Mouse (Mus musculus) kidney, embryonic 15.5 days (tissue): ENCODE measurements at regions not wholly inside any gene's neighbourhood (a gene's known extent, or its start where the extent isn't known, plus 50 kb on each side); places are given as distances from the start of the nearest gene placed in this dataset.

Experiments used
- ATAC-seq: fragments of 200-750 bp; cut with Nextera tagmentation; replicated peaks from 2 replicates; pipeline ENCODE4 v1.8.0; 2017; ENCODE audit warnings: moderate TSS enrichment; ENCODE audit not compliant: low FRiP score
- H3K27ac ChIP-seq: fragments of 300-500 bp; sonication (generic); 2 replicates; pipeline ENCODE4 v1.5.1; 2015; ENCODE audit warnings: mild to moderate bottlenecking, inconsistent platforms
- H3K27me3 ChIP-seq: fragments of 300-500 bp; sonication (generic); 2 replicates; pipeline ENCODE4 v1.6.1; 2015; ENCODE audit warnings: inconsistent platforms
- H3K36me3 ChIP-seq: fragments of 300-500 bp; sonication (generic); 2 replicates; pipeline ENCODE4 v1.6.1; 2015; ENCODE audit warnings: inconsistent platforms
- H3K4me1 ChIP-seq: fragments of 300-500 bp; sonication (generic); 2 replicates; pipeline ENCODE4 v1.6.1; 2015; ENCODE audit warnings: inconsistent platforms
- H3K4me2 ChIP-seq: fragments of 300-500 bp; sonication (generic); 2 replicates; pipeline ENCODE4 v1.6.1; 2015; ENCODE audit warnings: moderate library complexity, mild to moderate bottlenecking, inconsistent platforms
- H3K4me3 ChIP-seq: fragments of 300-500 bp; sonication (generic); replicated peaks from 2 replicates; pipeline ENCODE4 v1.5.1; 2015; ENCODE audit warnings: mild to moderate bottlenecking, inconsistent platforms
- H3K9ac ChIP-seq: fragments of 300-500 bp; sonication (generic); 2 replicates; pipeline ENCODE4 v1.6.1; 2015; ENCODE audit warnings: mild to moderate bottlenecking, inconsistent platforms
- H3K9me3 ChIP-seq: fragments of 300-500 bp; sonication (generic); replicated peaks from 2 replicates; pipeline ENCODE4 v1.6.1; 2016; ENCODE audit warnings: inconsistent platforms
- WGBS: fragments of 180-500 bp; shearing (Covaris S2); methylation state at CpG from one replicate; pipeline ENCODE4 v1.1.7; 2015; ENCODE audit warnings: mixed read lengths; 5-methylcytosine and 5-hydroxymethylcytosine counted together

- Histone ChIP-seq H3K36me3 (no peaks in the 10 kb centered on the region), H3K4me3 (no peak overlapping the region), H3K9me3 (no peaks in the 10 kb centered on the region), H3K9ac (no peak overlapping the region), H3K27me3 (no peaks in the 10 kb centered on the region), H3K4me2 (no peak overlapping the region), H3K27ac (no peak overlapping the region), H3K4me1 (peaks cover 5% of the 10 kb centered on the region; the same call in 1 of the 2 replicates)
- ATAC-seq, result no peak
- 65% methylated on average over 3 of the region's 3 CpGs for WGBS
These were observed 201.3 kb upstream of the Sash1 start for GRCm38 (mm10) chr10:9087171-9087570.

- Histone ChIP-seq H3K4me1 (peaks cover 5% of the 10 kb centered on the region; the same call in 1 of the 2 replicates), H3K36me3 (no peaks in the 10 kb centered on the region), H3K9ac (no peak overlapping the region), H3K9me3 (no peaks in the 10 kb centered on the region), H3K4me3 (no peak overlapping the region), H3K4me2 (no peak overlapping the region), H3K27me3 (no peaks in the 10 kb centered on the region), H3K27ac (no peak overlapping the region)
- WGBS, result 83% methylated on average over 2 of the region's 2 CpGs
- no peak for ATAC-seq
These were observed 200.8 kb upstream of the Sash1 start for GRCm38 (mm10) chr10:9086666-9087065.

GRCm38 (mm10) chr10:9085441-9085840, 199.6 kb upstream of the Sash1 start:
- Histone ChIP-seq H3K4me2 (no peak overlapping the region), H3K27ac (no peak overlapping the region), H3K9me3 (no peaks in the 10 kb centered on the region), H3K36me3 (no peaks in the 10 kb centered on the region), H3K9ac (no peak overlapping the region), H3K4me1 (peaks cover 5% of the 10 kb centered on the region; the same call in 1 of the 2 replicates), H3K27me3 (no peaks in the 10 kb centered on the region), H3K4me3 (no peak overlapping the region)
- WGBS, result 82% methylated on average over 7 of the region's 7 CpGs
- no peak for ATAC-seq

GRCm38 (mm10) chr10:9074916-9075315, 189.0 kb upstream of the Sash1 start:
- no peak overlapping the region for H3K4me2 ChIP-seq
- no peak for ATAC-seq

GRCm38 (mm10) chr10:9071630-9072029, 185.8 kb upstream of the Sash1 start:
- H3K9ac ChIP-seq, result no peak overlapping the region

More at GRCm38 (mm10) chr10:9074916-9075315, 189.0 kb upstream of the Sash1 start:
- no peak overlapping the region for H3K9ac ChIP-seq
- H3K4me3 ChIP-seq, result no peak overlapping the region
- H3K9me3 ChIP-seq, result no peaks in the 10 kb centered on the region
- 85% methylated on average over 2 of the region's 2 CpGs for WGBS
- H3K27ac ChIP-seq, result no peak overlapping the region
- no peaks in the 10 kb centered on the region for H3K4me1 ChIP-seq
- H3K27me3 ChIP-seq, result no peaks in the 10 kb centered on the region
- H3K36me3 ChIP-seq, result no peaks in the 10 kb centered on the region

GRCm38 (mm10) chr10:9069608-9070190, 183.8 kb upstream of the Sash1 start:
- Histone ChIP-seq H3K4me3 (no peak overlapping the region), H3K36me3 (no peaks in the 10 kb centered on the region), H3K4me2 (no peak overlapping the region), H3K4me1 (no peaks in the 10 kb centered on the region), H3K27ac (no peak overlapping the region), H3K27me3 (no peaks in the 10 kb centered on the region), H3K9me3 (no peaks in the 10 kb centered on the region), H3K9ac (no peak overlapping the region)
- no peak for ATAC-seq
- WGBS, result 79% methylated on average over 13 of the region's 13 CpGs

More at GRCm38 (mm10) chr10:9071630-9072029, 185.8 kb upstream of the Sash1 start:
- H3K4me1 ChIP-seq, result no peaks in the 10 kb centered on the region
- H3K4me2 ChIP-seq, result no peak overlapping the region
- H3K9me3 ChIP-seq, result no peaks in the 10 kb centered on the region
- no peak overlapping the region for H3K4me3 ChIP-seq
- ATAC-seq, result no peak
- no peaks in the 10 kb centered on the region for H3K27me3 ChIP-seq
- 21% methylated on average over 5 of the region's 5 CpGs for WGBS
- H3K36me3 ChIP-seq, result no peaks in the 10 kb centered on the region
- H3K27ac ChIP-seq, result no peak overlapping the region

GRCm38 (mm10) chr10:9066566-9066965, 180.7 kb upstream of the Sash1 start:
- H3K9ac ChIP-seq, result no peak overlapping the region
- no peak overlapping the region for H3K27ac ChIP-seq
- 81% methylated on average over 3 of the region's 3 CpGs for WGBS
- no peak overlapping the region for H3K4me3 ChIP-seq
- no peaks in the 10 kb centered on the region for H3K9me3 ChIP-seq
- no peaks in the 10 kb centered on the region for H3K27me3 ChIP-seq
- no peaks in the 10 kb centered on the region for H3K4me1 ChIP-seq
- ATAC-seq, result no peak
- H3K36me3 ChIP-seq, result no peaks in the 10 kb centered on the region
- no peak overlapping the region for H3K4me2 ChIP-seq

- no peak for ATAC-seq
- no peaks in the 10 kb centered on the region for H3K27me3 ChIP-seq
- H3K27ac ChIP-seq, result no peak overlapping the region
- 88% methylated on average over 3 of the region's 3 CpGs for WGBS
- H3K4me3 ChIP-seq, result no peak overlapping the region
- H3K4me2 ChIP-seq, result no peak overlapping the region
- no peaks in the 10 kb centered on the region for H3K36me3 ChIP-seq
- H3K4me1 ChIP-seq, result no peaks in the 10 kb centered on the region
- H3K9ac ChIP-seq, result no peak overlapping the region
- H3K9me3 ChIP-seq, result no peaks in the 10 kb centered on the region
These were observed 176.1 kb upstream of the Sash1 start for GRCm38 (mm10) chr10:9061979-9062378.

GRCm38 (mm10) chr10:9055274-9055673, 169.4 kb upstream of the Sash1 start:
- Histone ChIP-seq H3K4me3 (no peak overlapping the region), H3K27ac (no peak overlapping the region), H3K36me3 (no peaks in the 10 kb centered on the region), H3K4me2 (no peak overlapping the region), H3K27me3 (no peaks in the 10 kb centered on the region; the same call in 1 of the 2 replicates), H3K9me3 (no peaks in the 10 kb centered on the region), H3K9ac (no peak overlapping the region), H3K4me1 (no peaks in the 10 kb centered on the region)
- ATAC-seq, result no peak
- 65% methylated on average over 3 of the region's 3 CpGs for WGBS

- no peak overlapping the region for H3K4me2 ChIP-seq
- H3K27ac ChIP-seq, result no peak overlapping the region
- no peak overlapping the region for H3K4me3 ChIP-seq
- H3K36me3 ChIP-seq, result no peaks in the 10 kb centered on the region
- ATAC-seq, result no peak
- H3K27me3 ChIP-seq, result no peaks in the 10 kb centered on the region; the same call in 1 of the 2 replicates
- H3K9me3 ChIP-seq, result no peaks in the 10 kb centered on the region
- WGBS, result 55% methylated on average over 4 of the region's 4 CpGs
- no peak overlapping the region for H3K9ac ChIP-seq
- no peaks in the 10 kb centered on the region for H3K4me1 ChIP-seq
These were observed 167.5 kb upstream of the Sash1 start for GRCm38 (mm10) chr10:9053371-9053770.

- no peaks in the 10 kb centered on the region for H3K36me3 ChIP-seq
- ATAC-seq, result no peak; the same call in 1 of the 2 replicates
- no peak overlapping the region for H3K27ac ChIP-seq
- 86% methylated on average over 4 of the region's 4 CpGs for WGBS
- H3K27me3 ChIP-seq, result no peaks in the 10 kb centered on the region
- H3K9ac ChIP-seq, result no peak overlapping the region
- no peak overlapping the region for H3K4me2 ChIP-seq
- H3K4me1 ChIP-seq, result no peaks in the 10 kb centered on the region
- H3K4me3 ChIP-seq, result no peak overlapping the region
- no peaks in the 10 kb centered on the region for H3K9me3 ChIP-seq
These were observed 161.5 kb upstream of the Sash1 start for GRCm38 (mm10) chr10:9047341-9047740.

GRCm38 (mm10) chr10:9044746-9045370, 159.0 kb upstream of the Sash1 start:
- no peak overlapping the region for H3K4me3 ChIP-seq
- H3K9ac ChIP-seq, result no peak overlapping the region
- H3K36me3 ChIP-seq, result no peaks in the 10 kb centered on the region
- H3K4me2 ChIP-seq, result no peak overlapping the region
- no peaks in the 10 kb centered on the region for H3K9me3 ChIP-seq
- H3K27ac ChIP-seq, result no peak overlapping the region
- H3K27me3 ChIP-seq, result no peaks in the 10 kb centered on the region
- 89% methylated on average over 9 of the region's 9 CpGs for WGBS
- H3K4me1 ChIP-seq, result no peaks in the 10 kb centered on the region
- ATAC-seq, result no peak

GRCm38 (mm10) chr10:9043507-9043906, 157.6 kb upstream of the Sash1 start:
- Histone ChIP-seq H3K27ac (no peak overlapping the region), H3K27me3 (no peaks in the 10 kb centered on the region), H3K4me1 (no peaks in the 10 kb centered on the region), H3K36me3 (no peaks in the 10 kb centered on the region), H3K9me3 (no peaks in the 10 kb centered on the region), H3K9ac (no peak overlapping the region), H3K4me3 (no peak overlapping the region), H3K4me2 (no peak overlapping the region)
- ATAC-seq, result no peak
- 92% methylated on average over 1 of the region's 1 CpGs for WGBS
